Comparison of ENCODE assay signal across 10 mouse cellular contexts in the genomic region with DNA sequence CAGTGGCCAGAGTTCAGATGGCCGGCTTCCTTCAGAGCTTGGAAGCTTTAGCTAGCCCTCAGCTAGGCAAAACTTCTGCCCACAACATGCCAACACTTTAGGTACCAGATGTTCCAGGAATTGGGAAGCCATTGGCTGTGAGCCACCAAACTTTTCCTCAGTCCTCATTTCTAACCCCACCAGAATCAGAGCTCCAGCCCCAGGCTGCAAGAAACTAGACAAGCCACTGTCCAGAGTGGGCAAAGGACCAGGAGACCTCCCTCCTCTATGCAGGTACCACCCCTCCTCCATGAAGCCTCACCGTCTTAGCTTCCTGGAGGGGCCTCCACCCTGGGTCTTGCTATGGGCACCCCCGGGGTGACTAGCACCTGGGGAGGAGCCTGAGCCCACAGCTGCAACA. TPM values are rescaled to one million over a fixed set of nuclear protein-coding genes. Genes with fewer than 3 reads are reported as not detected.
DNase-seq lines count a peak whose midpoint lies in the region; ATAC-seq and TF ChIP-seq lines count a peak whose summit lies in the region.
"Had no signal": no experiment of that assay in that cellular context is flagged by ENCODE, and none has a peak within 500 bp of the region (broad histone marks: within the 10 kb centered on the region; RNA-seq: fewer than 3 reads in every experiment).

No protein-coding gene starts in this region.

- TF ChIP-seq CTCF in midbrain, postnatal 0 days (IDR thresholded peaks at IDR 0.05) = no peak

- peaks cover 31% of the 10 kb centered on the region for H3K4me1 ChIP-seq in hindbrain, embryonic 12.5 days
- H3K4me1 ChIP-seq in midbrain, postnatal 0 days (ENCODE audit: insufficient read depth, low read length) = peaks cover 13% of the 10 kb centered on the region; the same call in 1 of the 2 replicates

- peaks cover 61% of the 10 kb centered on the region for H3K27me3 ChIP-seq in hindbrain, embryonic 12.5 days
- peaks cover 27% of the 10 kb centered on the region for H3K27me3 ChIP-seq in midbrain, postnatal 0 days (ENCODE audit: insufficient read depth, low read length)

- no peaks in the 10 kb centered on the region for H3K9me3 ChIP-seq in hindbrain, embryonic 12.5 days (replicated peaks)
- no peaks in the 10 kb centered on the region for H3K9me3 ChIP-seq in midbrain, postnatal 0 days (ENCODE audit: low read length)

- H3K4me3 ChIP-seq in hindbrain, embryonic 12.5 days = peak overlapping the region; percentile 50; the same call in 1 of the 2 replicates
- H3K4me3 ChIP-seq in midbrain, postnatal 0 days (ENCODE audit: low read depth, low read length) = peak overlapping the region; percentile 90

- ATAC-seq in hindbrain, embryonic 12.5 days (ENCODE audit: low FRiP score) = no peak
- ATAC-seq in midbrain, postnatal 0 days (ENCODE audit: low FRiP score) = no peak
- no peak for ATAC-seq in megakaryocyte progenitor cell, adult 5-6 weeks (replicated peaks; ENCODE audit: poor library complexity)

- H3K27ac ChIP-seq in hindbrain, embryonic 12.5 days = no peak overlapping the region
- H3K27ac ChIP-seq in midbrain, postnatal 0 days (ENCODE audit: low read depth, low read length) = no peak overlapping the region

- peak overlapping the region; percentile 90 for H3K4me2 ChIP-seq in hindbrain, embryonic 12.5 days (replicated peaks)
- peak overlapping the region; percentile 92 for H3K4me2 ChIP-seq in midbrain, postnatal 0 days (ENCODE audit: low read depth, low read length, poor library complexity, severe bottlenecking)

- H3K36me3 ChIP-seq in hindbrain, embryonic 12.5 days = peaks cover 34% of the 10 kb centered on the region
- peaks cover 30% of the 10 kb centered on the region for H3K36me3 ChIP-seq in midbrain, postnatal 0 days (ENCODE audit: insufficient read depth, low read length)
- H3K36me3 ChIP-seq: G1E had no signal

- 0 out of 2 replicates have a peak overlapping the region, but pooled peaks have one; percentile 93 for H3K9ac ChIP-seq in hindbrain, embryonic 12.5 days
- peak overlapping the region; percentile 98; the same call in 1 of the 2 replicates for H3K9ac ChIP-seq in midbrain, postnatal 0 days (replicated peaks; ENCODE audit: low read length, poor library complexity, severe bottlenecking)

- peak; percentile 32 for DNase-seq in layer of hippocampus, adult 11-12 months (ENCODE audit: low spot score)
- no peak for DNase-seq in layer of hippocampus, adult 9-10 months (ENCODE audit: low spot score)
- DNase-seq in cerebellum, postnatal 14 days = peak; percentile 31 to 46
- no peak for DNase-seq in midbrain, postnatal 0 days (ENCODE audit: low spot score)
- DNase-seq in left cerebral cortex, adult 8-10 months (ENCODE audit: low spot score in 2 of 2) = no peak
- DNase-seq in natural killer cell, adult 2 months (ENCODE audit: low spot score in 2 of 2) = no peak

- WGBS in hindbrain, embryonic 12.5 days = 41% methylated on average over 3 of the region's 3 CpGs
- WGBS in midbrain, postnatal 0 days = 55% methylated on average over 3 of the region's 3 CpGs

RNA-seq across cellular contexts. Expression of gene Gm49601, which starts 0.9 kb away (rescaled TPM):
- 12.6 and 13.5 TPM in 2 replicates for polyA plus RNA-seq in hindbrain, embryonic 12.5 days (2016; fragmentation: Nextera tagmentation; extraction: Ambion mirVana)
- total RNA-seq in midbrain, postnatal 0 days (2014; rRNA removed) = 14.2 and 33.6 TPM in 2 replicates
- polyA plus RNA-seq in midbrain, postnatal 0 days (2015; fragmentation: Nextera tagmentation; extraction: Ambion mirVana) = 3.4 and 7.0 TPM in 2 replicates
- 100 to 1,000 TPM; 207 to 234 (median 219) TPM for total RNA-seq in left cerebral cortex, adult 8-10 months (2022)
- total RNA-seq in megakaryocyte progenitor cell, adult 5-6 weeks (2015) = 0.79 and 1.4 TPM in 2 replicates
- total RNA-seq in megakaryocyte progenitor cell, adult 5-6 weeks (2017) = 1.4 and 3.5 TPM in 2 replicates
- polyA plus RNA-seq: G1E had no signal

RNA-seq across cellular contexts. Expression of gene Sept5, which starts 2.6 kb away (rescaled TPM):
- polyA plus RNA-seq in hindbrain, embryonic 12.5 days (2016; fragmentation: Nextera tagmentation; extraction: Ambion mirVana) = 98.7 and 105 TPM in 2 replicates
- total RNA-seq in midbrain, postnatal 0 days (2014; rRNA removed) = 376 and 407 TPM in 2 replicates
- 247 and 258 TPM in 2 replicates for polyA plus RNA-seq in midbrain, postnatal 0 days (2015; fragmentation: Nextera tagmentation; extraction: Ambion mirVana)
- 100 to 1,000 TPM; 759 to 812 (median 777) TPM for total RNA-seq in left cerebral cortex, adult 8-10 months (2022)
- 7.0 and 9.1 TPM in 2 replicates for total RNA-seq in megakaryocyte progenitor cell, adult 5-6 weeks (2015)
- 2.6 and 8.7 TPM in 2 replicates for total RNA-seq in megakaryocyte progenitor cell, adult 5-6 weeks (2017)
- polyA plus RNA-seq: G1E had no signal

RNA-seq across cellular contexts. Expression of gene Gp1bb, which starts 5.0 kb away (rescaled TPM):
- 10.1 and 11.1 TPM in 2 replicates for polyA plus RNA-seq in hindbrain, embryonic 12.5 days (2016; fragmentation: Nextera tagmentation; extraction: Ambion mirVana)
- 28.6 and 39.4 TPM in 2 replicates for total RNA-seq in midbrain, postnatal 0 days (2014; rRNA removed)
- 11.6 and 11.9 TPM in 2 replicates for polyA plus RNA-seq in midbrain, postnatal 0 days (2015; fragmentation: Nextera tagmentation; extraction: Ambion mirVana)
- 1 to 10 TPM in 1 of 4 experiments, under 1 TPM in 2, not detected in 1; 0.36 to 1.1 (median 0.93) TPM for total RNA-seq in left cerebral cortex, adult 8-10 months (2022)
- total RNA-seq in megakaryocyte progenitor cell, adult 5-6 weeks (2015) = 0.76 TPM in 1 of 2 replicates, not detected in the other
- total RNA-seq in megakaryocyte progenitor cell, adult 5-6 weeks (2017) = 0.25 TPM in 1 of 2 replicates, not detected in the other
- total RNA-seq: gastrocnemius, adult 8-10 months had no signal

RNA-seq across cellular contexts. Expression of gene Tbx1, which starts 36.7 kb away (rescaled TPM):
- polyA plus RNA-seq in hindbrain, embryonic 12.5 days (2016; fragmentation: Nextera tagmentation; extraction: Ambion mirVana) = 15.4 and 15.5 TPM in 2 replicates
- total RNA-seq in midbrain, postnatal 0 days (2014; rRNA removed) = 0.52 and 1.3 TPM in 2 replicates
- polyA plus RNA-seq in midbrain, postnatal 0 days (2015; fragmentation: Nextera tagmentation; extraction: Ambion mirVana) = 0.70 and 0.81 TPM in 2 replicates
- total RNA-seq in left cerebral cortex, adult 8-10 months (2022) = 1 to 10 TPM; 1.0 to 2.1 (median 1.6) TPM
- not detected in 2 replicates for total RNA-seq in megakaryocyte progenitor cell, adult 5-6 weeks (2015)
- not detected in 2 replicates for total RNA-seq in megakaryocyte progenitor cell, adult 5-6 weeks (2017)
- polyA plus RNA-seq: G1E had no signal

Comparison
In these comparisons a context has a peak if more than half of its experiments do, and no peak if none do; other contexts are left out.
1. DNase-seq: peak in layer of hippocampus, adult 11-12 months (single experiment) and cerebellum, postnatal 14 days (2 of 2); none in layer of hippocampus, adult 9-10 months (single experiment), midbrain, postnatal 0 days (single experiment), left cerebral cortex, adult 8-10 months (0 of 2) and natural killer cell, adult 2 months (0 of 2).
2. RNA of gene Sept5, which starts 2.6 kb away (total RNA-seq): 759 to 812 TPM in left cerebral cortex, adult 8-10 months and 376 to 407 TPM in midbrain, postnatal 0 days; 2.6 to 9.1 TPM in megakaryocyte progenitor cell, adult 5-6 weeks; every median in the first group is over 10 times any median in the second.
3. RNA of gene Gp1bb, which starts 5.0 kb away (total RNA-seq): 28.6 to 39.4 TPM in midbrain, postnatal 0 days; 0.36 to 1.1 TPM in left cerebral cortex, adult 8-10 months and 0.25 to 0.76 TPM in megakaryocyte progenitor cell, adult 5-6 weeks; every median in the first group is over 10 times any median in the second.